Mouse (Mus musculus) gastrocnemius, postnatal 36 days (tissue): ENCODE results near the gene Zranb1. TPM values are rescaled to one million over a fixed set of nuclear protein-coding genes. Genes with fewer than 3 reads are reported as not detected.

Experiments
- DNase-seq, 2 experiments: peaks; one replicate each; pipeline ENCODE4 v3.0.0; 2022
- intact Hi-C: fragments of 180-260 bp; cut with DNase I; formaldehyde crosslinking; loops from one replicate; pipeline ENCODE4 v1.15.1; 2025
- total RNA-seq, 2 experiments: library from RNA; stranded (reverse); gene quantifications; 2 replicates each; pipeline ENCODE4 v1.2.3; 2021

Gene Zranb1
- total RNA-seq, 2 experiments from 2014 or later = 44.4 to 53.3 TPM

GRCm38 (mm10) chr7:132921971-132922370 lies 9.0 kb upstream of the Zranb1 start:
- no peak for DNase-seq

DNA sequence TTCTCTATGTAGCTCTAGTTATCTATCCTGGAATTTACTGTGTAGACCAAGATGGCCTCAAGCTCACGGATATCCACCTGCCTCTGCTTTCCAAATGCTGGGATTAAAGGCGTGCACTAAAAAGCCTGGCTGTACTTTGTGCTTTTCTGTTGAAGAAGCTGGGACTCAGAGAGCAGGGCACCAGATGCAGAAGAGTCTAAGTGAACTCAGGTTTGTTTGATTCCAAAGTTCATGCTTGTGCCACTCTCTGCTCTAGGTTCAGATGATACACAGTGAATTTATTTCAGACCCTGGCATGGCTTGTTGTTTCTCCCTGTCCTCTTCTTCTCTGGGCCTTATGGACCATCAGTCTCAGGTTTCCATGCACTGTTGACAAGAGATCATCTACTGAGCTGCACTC lies 5.7 kb upstream of the Zranb1 start:
- DNase-seq = no peak
- intact Hi-C loops = no loop called here

More at GRCm38 (mm10) chr7:132921971-132922370, 9.0 kb upstream of the Zranb1 start:
- intact Hi-C loops = no loop called here

- intact Hi-C loops = no loop called here
These were observed 3.7 kb upstream of the Zranb1 start for GRCm38 (mm10) chr7:132927201-132927600.

DNA sequence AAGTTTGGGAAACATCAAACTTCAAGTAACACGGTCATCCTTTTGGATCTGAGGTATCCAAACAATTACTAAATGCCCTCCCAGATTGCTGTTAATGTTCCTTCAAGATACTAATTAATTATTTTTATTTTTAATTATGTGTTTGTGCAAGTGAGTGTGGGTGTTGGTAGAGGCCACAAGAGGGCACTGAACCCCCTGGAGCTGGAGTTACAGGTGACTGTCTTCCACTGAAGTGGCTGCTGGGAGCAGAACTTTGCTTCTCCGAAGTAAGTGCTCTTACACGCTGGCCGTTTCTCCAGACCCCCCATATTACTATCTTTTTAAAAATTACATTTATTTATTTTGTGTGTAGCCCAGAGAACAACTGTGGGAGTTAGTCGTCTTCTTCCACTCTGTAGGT lies 887 bp upstream of the Zranb1 start:
- DNase-seq = no peak
- intact Hi-C loops = loop anchor here (5.0 to 10.0 kb wide), 2 partner anchors 67 to 195 kb away; partner anchors contain the start of genes Ctbp2 and Fgfr2

More at GRCm38 (mm10) chr7:132927201-132927600, 3.7 kb upstream of the Zranb1 start:
- no peak for DNase-seq

DNA sequence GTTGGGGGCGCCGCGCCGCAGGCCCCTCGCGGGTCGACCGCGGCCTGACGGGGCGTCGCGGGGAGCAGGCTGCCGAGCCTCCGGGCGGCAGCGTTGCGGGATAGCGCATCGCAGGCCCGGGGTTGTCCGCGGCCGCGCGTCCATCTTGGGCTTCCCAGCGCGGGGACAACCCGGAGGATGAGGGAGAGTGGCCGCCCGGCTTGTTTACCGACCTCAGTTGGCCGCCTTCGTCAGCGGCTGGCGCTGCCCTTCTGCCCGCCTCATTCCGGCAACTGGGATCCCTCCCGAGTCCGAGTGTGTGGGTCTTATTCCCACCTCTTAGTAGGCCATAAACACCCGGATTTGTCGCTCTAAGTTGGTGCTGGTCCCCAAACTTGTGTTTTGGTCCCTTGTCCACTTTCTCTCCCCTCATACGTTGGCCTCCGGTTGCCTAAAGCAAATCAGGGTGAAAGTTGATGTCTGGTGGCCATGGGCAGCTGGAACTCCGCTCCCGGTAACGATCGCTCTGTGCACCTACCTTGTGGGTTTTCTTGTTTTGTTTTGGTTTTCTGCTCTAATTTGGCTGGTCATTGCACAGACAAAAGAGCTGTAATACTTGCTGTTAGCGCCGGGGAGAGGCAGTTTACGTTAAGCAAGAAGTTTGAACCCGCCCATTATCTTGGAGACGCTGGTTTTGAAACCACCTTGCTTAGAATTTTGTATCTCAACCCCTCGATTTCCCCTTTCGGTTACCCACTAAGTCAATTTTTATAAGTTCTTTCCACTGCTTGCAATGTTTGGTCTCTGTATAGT lies 814 bp downstream of the Zranb1 start:
- intact Hi-C loops = loop anchor here (5.0 to 10.0 kb wide), 2 partner anchors 66 to 193 kb away; partner anchors contain the start of genes Ctbp2 and Fgfr2

GRCm38 (mm10) chr7:132933331-132933730 lies 2.4 kb downstream of the Zranb1 start:
- intact Hi-C loops = loop anchor here (5.0 to 10.0 kb wide), 2 partner anchors 64 to 191 kb away; partner anchors contain the start of genes Ctbp2 and Fgfr2
- no peak for DNase-seq

More for the DNA sequence above, 814 bp downstream of the Zranb1 start:
- peak; percentile 49 to 65 for DNase-seq

DNA sequence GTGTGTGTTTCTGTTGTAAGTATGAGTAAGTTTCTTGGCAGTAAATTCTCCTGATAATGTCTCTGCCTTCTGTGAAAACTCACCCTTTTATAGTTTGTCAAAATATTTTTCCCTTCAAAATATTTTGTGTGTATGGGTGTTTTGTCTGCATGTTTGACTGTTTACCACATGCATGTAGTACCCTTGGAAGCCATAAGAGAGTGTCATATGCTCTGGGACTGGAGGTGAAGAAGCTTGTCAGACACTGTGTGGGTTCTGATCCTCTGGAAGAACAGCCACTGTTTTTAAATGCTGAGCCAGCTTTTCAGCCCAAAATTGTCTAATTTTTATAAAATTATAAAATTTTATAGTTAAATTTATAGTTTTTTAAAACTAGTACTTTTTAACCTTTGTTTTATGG lies 3.8 kb downstream of the Zranb1 start:
- intact Hi-C loops = loop anchor here (5.0 to 10.0 kb wide), 2 partner anchors 63 to 190 kb away; partner anchors contain the start of genes Ctbp2 and Fgfr2
- no peak for DNase-seq

DNA sequence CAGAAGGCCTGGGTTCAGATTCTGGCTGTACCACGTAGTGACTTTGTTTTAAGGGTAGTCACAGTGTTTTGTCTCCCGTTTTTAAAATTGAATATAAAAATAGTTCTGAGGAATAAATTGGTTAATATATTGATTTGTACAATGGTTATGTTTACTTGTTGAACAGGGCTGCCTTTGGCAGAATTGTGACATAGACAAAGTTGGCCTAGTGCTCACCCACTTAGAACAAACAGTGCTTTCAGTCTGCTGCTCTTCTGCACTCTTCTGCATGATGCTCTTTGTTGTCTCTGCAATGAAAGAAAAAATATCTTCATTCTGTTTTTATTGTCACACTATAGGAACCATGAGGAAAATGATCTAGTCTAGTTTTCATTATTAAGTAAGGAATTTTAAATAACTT lies 8.2 kb downstream of the Zranb1 start:
- no peak for DNase-seq

DNA sequence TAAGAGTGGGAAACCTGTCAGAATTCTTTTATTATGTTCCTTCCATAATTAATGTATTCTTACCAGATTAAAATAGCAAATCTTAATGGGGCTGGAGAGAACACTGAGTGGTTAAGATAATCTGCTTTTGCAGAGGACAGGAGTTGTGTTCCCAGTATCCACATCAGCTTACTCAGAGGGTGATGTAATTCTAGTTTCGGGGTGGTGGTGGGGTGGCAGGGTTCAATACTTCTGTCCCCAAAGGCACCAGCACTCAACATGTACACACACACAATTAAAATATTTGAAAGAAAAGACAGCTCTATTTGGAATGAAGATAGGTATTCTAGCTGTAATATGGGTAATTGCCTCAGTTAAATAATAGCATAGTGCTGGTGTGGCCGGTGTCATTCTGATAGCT lies 9.6 kb downstream of the Zranb1 start:
- intact Hi-C loops = no loop called here
- DNase-seq = no peak

More for the DNA sequence above, 8.2 kb downstream of the Zranb1 start:
- intact Hi-C loops = loop anchor here (10.0 kb wide), 1 partner anchor 186 kb away; the partner anchor contains the start of genes Ctbp2 and Fgfr2

- intact Hi-C loops = loop anchor here (5.0 kb wide), 1 partner anchor 42 kb away; no protein-coding TSS in a partner anchor
These were observed 19.0 kb downstream of the Zranb1 start for GRCm38 (mm10) chr7:132949968-132950367.

GRCm38 (mm10) chr7:132950613-132951012 lies 19.7 kb downstream of the Zranb1 start:
- DNase-seq = no peak
- intact Hi-C loops = no loop called here

More at GRCm38 (mm10) chr7:132949968-132950367, 19.0 kb downstream of the Zranb1 start:
- no peak for DNase-seq

- DNase-seq = no peak
- intact Hi-C loops = no loop called here
These were observed 33.5 kb downstream of the Zranb1 start for GRCm38 (mm10) chr7:132964395-132964794.

DNA sequence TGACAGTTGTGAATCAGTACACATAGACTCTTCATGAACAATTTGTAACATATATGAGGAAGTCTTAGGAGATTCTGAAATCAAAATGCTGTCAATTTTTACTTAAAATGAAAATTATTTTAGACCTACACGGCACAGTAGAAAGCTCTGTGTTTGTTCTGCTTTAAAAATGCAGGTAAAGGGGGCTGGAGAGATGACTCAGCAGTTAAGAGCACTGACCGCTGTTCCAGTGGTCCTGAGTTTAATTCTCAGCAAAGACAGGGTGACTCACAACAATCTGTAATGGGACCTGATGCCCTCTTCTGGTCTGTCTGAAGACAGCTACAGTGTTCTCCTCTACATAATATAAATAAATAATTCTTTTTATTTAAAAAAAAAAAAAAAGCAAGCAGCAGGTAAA lies 34.8 kb downstream of the Zranb1 start:
- DNase-seq = no peak
- intact Hi-C loops = no loop called here

GRCm38 (mm10) chr7:132972079-132972478 lies 41.1 kb downstream of the Zranb1 start:
- DNase-seq = no peak
- intact Hi-C loops = no loop called here

- DNase-seq = no peak
- intact Hi-C loops = no loop called here
These were observed 45.1 kb downstream of the Zranb1 start for GRCm38 (mm10) chr7:132976079-132976478.

- intact Hi-C loops = no loop called here
- DNase-seq = no peak
These were observed 47.0 kb downstream of the Zranb1 start for GRCm38 (mm10) chr7:132977981-132978380.

GRCm38 (mm10) chr7:132982639-132983038 lies 51.7 kb downstream of the Zranb1 start:
- intact Hi-C loops = no loop called here
- DNase-seq = no peak

DNA sequence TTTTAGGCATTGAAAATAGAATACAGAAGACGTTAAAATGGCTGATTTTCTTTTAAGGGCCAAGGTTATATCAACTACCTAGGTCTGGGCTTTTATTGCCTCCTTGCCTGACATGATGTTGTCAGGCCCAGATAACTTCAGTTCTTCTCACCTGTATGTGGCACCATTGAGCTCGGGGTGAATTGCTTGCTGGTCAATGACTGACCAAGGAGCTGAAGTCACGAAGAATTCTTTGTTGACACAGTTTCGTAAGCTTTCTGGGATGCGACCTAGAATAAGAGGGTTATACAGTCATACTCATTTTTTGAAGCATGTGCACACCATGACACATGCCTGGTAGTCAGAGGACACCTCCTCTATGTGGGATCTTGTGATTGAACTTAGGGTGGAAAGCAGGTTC lies 58.9 kb downstream of the Zranb1 start:
- intact Hi-C loops = loop anchor here (5.0 kb wide), 1 partner anchor 43 kb away; no protein-coding TSS in a partner anchor
- DNase-seq = no peak

- DNase-seq = no peak
- intact Hi-C loops = loop anchor here (5.0 kb wide), 1 partner anchor 44 kb away; no protein-coding TSS in a partner anchor
These were observed 60.4 kb downstream of the Zranb1 start for GRCm38 (mm10) chr7:132991240-132991900.

GRCm38 (mm10) chr7:132992967-132993615 lies 62.1 kb downstream of the Zranb1 start:
- intact Hi-C loops = loop anchor here (5.0 kb wide), 1 partner anchor 46 kb away; no protein-coding TSS in a partner anchor

More at GRCm38 (mm10) chr7:132992967-132993615, 62.1 kb downstream of the Zranb1 start:
- no peak for DNase-seq
